Mouse (Mus musculus): ENCODE results near the gene Ereg.

GRCm38 (mm10) chr5:91126623-91127022, 52.2 kb downstream of the Ereg start:
- TF ChIP-seq POLR2A (IDR thresholded peaks at IDR 0.05; ENCODE audit: control insufficient read depth, low read depth, low read length) (no peak), CTCF (IDR thresholded peaks at IDR 0.05; ENCODE audit: control insufficient read depth, insufficient read depth, insufficient replicate concordance, low read depth, low read length) (no peak)

Measured in testis, adult 2 months (tissue).